Mouse (Mus musculus): ENCODE data around the gene Ubxn11. TPM values are rescaled to one million over a fixed set of nuclear protein-coding genes. Genes with fewer than 3 reads are reported as not detected.

Ubxn11 gene
- polyA plus RNA-seq, 1 experiment from 2014 or later = 2.9 TPM

DNA sequence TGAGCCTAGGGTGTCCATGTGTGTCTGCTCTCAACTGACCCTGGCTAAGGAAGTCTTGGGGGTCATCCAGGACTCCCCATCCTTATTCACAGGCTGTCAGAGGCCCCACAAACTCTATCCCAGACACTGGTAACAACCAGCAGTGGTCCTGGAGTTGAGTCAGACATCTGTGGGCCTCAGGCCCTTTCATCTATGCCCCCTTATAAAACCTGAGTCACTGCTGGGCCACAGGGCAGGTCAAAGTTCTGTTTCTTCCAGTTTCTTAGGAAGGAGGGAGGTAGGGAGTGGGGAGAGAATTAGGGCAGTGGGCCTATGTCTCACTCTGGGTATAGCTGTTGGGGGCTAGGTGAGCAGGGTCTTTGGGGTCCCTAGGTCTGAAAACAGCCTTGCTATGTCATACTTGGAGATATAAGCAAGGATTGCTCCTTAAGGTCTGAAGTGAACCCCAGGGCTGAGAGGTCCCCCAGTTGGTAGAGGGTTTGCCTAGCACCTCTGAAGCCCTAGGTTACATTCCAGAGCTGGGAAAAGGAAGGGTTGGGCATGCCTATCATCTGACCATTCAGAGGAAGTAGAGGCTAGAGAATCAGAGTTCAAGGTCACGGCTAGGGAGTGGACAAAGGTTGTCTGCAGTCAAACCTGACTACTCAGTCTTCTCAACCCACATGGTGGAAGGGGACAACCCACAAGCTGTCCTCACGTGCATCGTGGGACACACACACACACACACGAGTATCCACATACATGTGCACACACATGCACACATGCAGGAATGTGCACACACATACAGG, 33.4 kb upstream of the Ubxn11 start:
- H3K36me3 ChIP-seq = no peaks in the 10 kb centered on the region
- H3K27me3 ChIP-seq (ENCODE audit: insufficient read depth, poor library complexity, severe bottlenecking) = peaks cover 48% of the 10 kb centered on the region
- no peaks in the 10 kb centered on the region for H3K9me3 ChIP-seq
- H3K27ac ChIP-seq = no peak overlapping the region
- no peak for DNase-seq (ENCODE audit: low spot score)
- 85% methylated on average over 4 of the region's 4 CpGs for WGBS
- peaks cover 12% of the 10 kb centered on the region for H3K4me1 ChIP-seq
- H3K4me3 ChIP-seq = no peak overlapping the region

DNA sequence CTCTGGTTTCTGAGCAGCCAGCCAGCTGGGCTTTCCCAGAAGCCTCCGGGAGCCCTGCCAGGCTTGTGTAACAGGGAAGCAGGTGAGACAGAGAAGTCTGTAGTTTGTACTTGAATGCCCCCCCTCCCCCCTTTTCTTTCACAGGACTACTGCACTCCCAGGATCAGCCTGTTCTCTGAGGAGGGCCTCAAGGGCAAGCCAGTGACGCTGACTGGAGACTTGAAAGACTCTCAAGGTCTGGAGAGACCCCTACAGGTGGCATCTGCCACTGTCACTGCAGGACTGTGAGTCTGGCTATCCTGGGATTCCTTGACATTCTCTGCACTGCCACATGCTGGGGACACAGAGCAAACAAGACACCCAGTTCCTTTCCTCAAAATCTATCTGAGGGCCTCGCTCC, 23.7 kb upstream of the Ubxn11 start:
- H3K27ac ChIP-seq = peak overlapping the region; percentile 68
- peak; percentile 91 for DNase-seq (ENCODE audit: low spot score)
- H3K4me3 ChIP-seq = no peak overlapping the region
- peaks cover 39% of the 10 kb centered on the region for H3K27me3 ChIP-seq (ENCODE audit: insufficient read depth, poor library complexity, severe bottlenecking)
- peaks cover 22% of the 10 kb centered on the region for H3K4me1 ChIP-seq
- 25% methylated on average over 3 of the region's 3 CpGs for WGBS
- no peaks in the 10 kb centered on the region for H3K9me3 ChIP-seq
- no peaks in the 10 kb centered on the region for H3K36me3 ChIP-seq

DNA sequence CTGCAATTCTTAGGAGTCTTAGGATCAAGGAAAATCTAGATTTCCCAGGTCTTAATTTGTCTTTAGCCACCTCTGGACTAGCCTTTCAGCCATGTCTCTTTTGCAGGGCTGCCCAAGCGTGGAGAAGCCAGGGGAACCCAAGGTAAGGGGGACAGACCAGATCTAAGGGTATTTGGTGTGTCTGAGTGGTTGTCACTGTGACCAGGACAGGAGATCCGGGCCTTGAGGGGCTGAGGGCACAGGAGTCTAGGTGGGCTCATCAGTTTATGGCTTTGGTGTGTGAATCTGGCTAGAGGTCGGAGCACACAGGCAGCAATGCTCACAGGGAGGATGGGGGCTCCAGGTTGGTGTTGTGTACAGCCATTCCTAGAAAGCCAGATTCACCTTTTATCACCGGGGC, 21.7 kb upstream of the Ubxn11 start:
- no peaks in the 10 kb centered on the region for H3K9me3 ChIP-seq
- H3K4me3 ChIP-seq = no peak overlapping the region
- DNase-seq (ENCODE audit: low spot score) = no peak
- peaks cover 31% of the 10 kb centered on the region for H3K27me3 ChIP-seq (ENCODE audit: insufficient read depth, poor library complexity, severe bottlenecking)
- H3K27ac ChIP-seq = no peak overlapping the region
- H3K36me3 ChIP-seq = no peaks in the 10 kb centered on the region
- WGBS = 82% methylated on average over 4 of the region's 4 CpGs
- peaks cover 22% of the 10 kb centered on the region for H3K4me1 ChIP-seq

DNA sequence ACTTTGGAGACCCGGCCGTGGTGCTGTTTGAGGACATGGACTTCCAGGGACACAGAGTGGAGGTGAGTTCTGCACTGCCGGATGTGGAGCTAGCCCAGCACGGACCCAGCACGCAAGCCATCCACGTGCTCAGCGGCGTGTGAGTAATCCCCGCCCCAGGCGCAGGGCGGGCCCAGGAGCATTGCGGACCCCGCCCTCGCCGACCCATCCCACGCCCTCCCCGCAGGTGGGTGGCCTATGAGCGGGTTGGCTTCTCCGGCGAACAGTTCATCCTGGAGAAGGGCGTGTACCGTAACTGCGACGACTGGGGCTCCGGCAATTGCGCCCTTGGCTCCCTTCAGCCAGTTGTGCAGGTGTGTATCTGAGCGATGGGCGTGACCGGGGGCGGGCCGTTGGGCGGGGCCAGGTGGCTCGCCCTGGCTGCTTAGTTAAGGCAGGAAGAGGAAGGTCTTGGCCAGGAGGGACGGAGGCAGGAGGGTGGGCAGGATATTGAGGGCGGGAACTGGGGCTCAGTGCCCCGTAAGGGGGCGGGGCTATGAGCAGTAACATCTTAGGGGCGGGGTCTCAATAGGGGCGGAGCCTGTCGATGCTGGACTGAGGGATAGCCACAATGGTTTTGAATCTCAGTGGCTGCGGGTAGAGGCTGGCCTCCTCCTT, 20.5 kb upstream of the Ubxn11 start:
- Histone ChIP-seq H3K4me1 (peaks cover 22% of the 10 kb centered on the region), H3K4me3 (peak overlapping the region; percentile 67), H3K27me3 (ENCODE audit: insufficient read depth, poor library complexity, severe bottlenecking) (peaks cover 31% of the 10 kb centered on the region), H3K36me3 (no peaks in the 10 kb centered on the region), H3K9me3 (no peaks in the 10 kb centered on the region), H3K27ac (peak overlapping the region; percentile 37; the same call in 1 of the 2 replicates)
- DNase-seq (ENCODE audit: low spot score) = peak; percentile 93
- WGBS = 1% methylated on average over 41 of the region's 41 CpGs

DNA sequence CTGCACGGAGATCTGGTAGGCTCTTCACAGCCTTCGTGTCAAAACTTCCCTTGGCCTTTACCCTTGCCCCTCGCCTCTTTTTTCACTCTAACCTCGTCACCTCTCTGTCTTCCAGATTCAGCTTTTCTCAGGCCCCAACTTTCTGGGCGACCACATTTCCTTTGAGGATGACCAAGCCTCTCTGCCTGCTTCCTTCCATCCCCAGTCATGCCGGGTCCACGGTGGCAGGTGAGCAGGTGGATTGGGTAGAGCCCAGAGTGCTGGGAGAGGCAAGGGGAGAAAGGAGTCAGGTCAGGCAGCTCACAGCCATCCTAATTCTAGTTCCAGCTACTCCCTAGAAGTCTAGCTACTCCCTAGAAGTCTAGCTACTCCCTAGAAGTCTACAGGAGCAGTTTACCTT, 19.9 kb upstream of the Ubxn11 start:
- no peak for DNase-seq (ENCODE audit: low spot score)
- Histone ChIP-seq H3K9me3 (no peaks in the 10 kb centered on the region), H3K4me3 (peak overlapping the region; percentile 67), H3K4me1 (peaks cover 22% of the 10 kb centered on the region), H3K27me3 (ENCODE audit: insufficient read depth, poor library complexity, severe bottlenecking) (peaks cover 31% of the 10 kb centered on the region), H3K36me3 (no peaks in the 10 kb centered on the region), H3K27ac (0 out of 2 replicates have a peak overlapping the region, but pooled peaks have one; percentile 5)
- 24% methylated on average over 7 of the region's 7 CpGs for WGBS

DNA sequence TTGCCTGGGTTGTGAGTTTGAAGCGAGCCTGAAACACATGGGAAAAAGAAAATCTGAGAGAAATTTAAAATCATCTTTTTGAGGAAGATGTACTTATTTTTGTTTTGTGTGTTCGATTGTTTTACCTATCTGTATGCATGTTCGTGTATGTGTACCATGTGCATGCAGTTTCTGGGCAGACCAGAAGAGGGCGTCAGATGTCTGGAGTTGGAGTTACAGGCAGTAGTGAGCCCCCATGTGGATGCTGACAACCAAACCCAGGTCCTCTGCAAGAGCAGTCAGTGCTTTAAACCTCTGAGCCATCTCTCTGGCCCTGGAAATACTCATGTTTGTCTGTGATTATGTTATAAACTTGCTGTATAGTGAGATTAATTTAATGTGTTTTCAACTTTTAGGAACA, 17.4 kb upstream of the Ubxn11 start:
- no peaks in the 10 kb centered on the region for H3K36me3 ChIP-seq
- WGBS = 78% methylated on average over 4 of the region's 4 CpGs

DNA sequence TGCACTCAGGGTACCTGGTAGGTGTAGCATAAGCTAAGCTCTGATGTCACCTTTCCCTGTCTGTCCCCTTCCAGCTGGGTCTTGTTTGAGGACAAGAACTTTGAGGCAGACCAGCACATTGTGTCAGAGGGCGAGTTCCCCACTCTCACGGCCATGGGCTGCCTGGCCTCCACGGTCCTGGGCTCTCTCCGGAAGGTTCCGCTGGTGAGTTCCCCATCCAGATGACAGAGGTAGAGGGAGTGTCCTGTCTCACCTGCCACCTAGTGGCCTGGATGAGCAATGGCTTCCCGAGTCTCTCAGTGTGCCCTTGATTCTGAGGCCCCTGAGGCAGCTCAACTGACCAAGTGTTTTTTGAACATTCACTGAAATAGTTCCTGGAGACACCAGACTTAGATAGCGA, 15.0 kb upstream of the Ubxn11 start:
- Histone ChIP-seq H3K9me3 (no peaks in the 10 kb centered on the region), H3K4me3 (no peak overlapping the region), H3K27ac (no peak overlapping the region), H3K4me1 (peaks cover 8% of the 10 kb centered on the region), H3K36me3 (no peaks in the 10 kb centered on the region), H3K27me3 (ENCODE audit: insufficient read depth, poor library complexity, severe bottlenecking) (peaks cover 7% of the 10 kb centered on the region; the same call in 1 of the 2 replicates)
- DNase-seq (ENCODE audit: low spot score) = peak; percentile 79
- 42% methylated on average over 7 of the region's 7 CpGs for WGBS

More for the DNA sequence above, 17.4 kb upstream of the Ubxn11 start:
- Histone ChIP-seq H3K27ac (no peak overlapping the region), H3K27me3 (ENCODE audit: insufficient read depth, poor library complexity, severe bottlenecking) (peaks cover 29% of the 10 kb centered on the region), H3K4me3 (no peak overlapping the region), H3K4me1 (peaks cover 18% of the 10 kb centered on the region), H3K9me3 (no peaks in the 10 kb centered on the region)
- DNase-seq (ENCODE audit: low spot score) = no peak

DNA sequence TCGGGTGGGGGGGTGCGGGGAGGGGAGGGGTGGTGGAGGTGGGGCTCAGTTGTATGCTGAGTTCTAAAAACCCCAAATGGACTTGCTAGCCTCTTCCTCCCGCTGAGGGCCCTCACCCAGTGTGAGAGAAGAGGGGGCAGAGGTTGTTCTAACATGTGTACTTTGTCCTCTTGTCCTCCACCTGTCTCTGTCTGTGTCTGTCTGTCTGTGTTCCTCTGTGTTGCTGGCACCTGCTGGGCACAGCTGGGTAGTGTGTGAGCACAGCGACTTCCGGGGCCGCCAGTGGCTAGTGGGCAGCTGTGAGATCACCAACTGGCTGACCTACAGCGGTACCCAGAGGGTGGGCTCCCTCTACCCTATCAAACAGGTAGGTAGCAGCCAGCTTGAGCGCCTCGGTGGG, 13.3 kb upstream of the Ubxn11 start:
- H3K27ac ChIP-seq = no peak overlapping the region
- no peaks in the 10 kb centered on the region for H3K27me3 ChIP-seq (ENCODE audit: insufficient read depth, poor library complexity, severe bottlenecking)
- no peak overlapping the region for H3K4me3 ChIP-seq
- H3K36me3 ChIP-seq = no peaks in the 10 kb centered on the region
- no peaks in the 10 kb centered on the region for H3K9me3 ChIP-seq
- peaks cover 4% of the 10 kb centered on the region for H3K4me1 ChIP-seq
- WGBS = 74% methylated on average over 9 of the region's 9 CpGs
- no peak for DNase-seq (ENCODE audit: low spot score)

DNA sequence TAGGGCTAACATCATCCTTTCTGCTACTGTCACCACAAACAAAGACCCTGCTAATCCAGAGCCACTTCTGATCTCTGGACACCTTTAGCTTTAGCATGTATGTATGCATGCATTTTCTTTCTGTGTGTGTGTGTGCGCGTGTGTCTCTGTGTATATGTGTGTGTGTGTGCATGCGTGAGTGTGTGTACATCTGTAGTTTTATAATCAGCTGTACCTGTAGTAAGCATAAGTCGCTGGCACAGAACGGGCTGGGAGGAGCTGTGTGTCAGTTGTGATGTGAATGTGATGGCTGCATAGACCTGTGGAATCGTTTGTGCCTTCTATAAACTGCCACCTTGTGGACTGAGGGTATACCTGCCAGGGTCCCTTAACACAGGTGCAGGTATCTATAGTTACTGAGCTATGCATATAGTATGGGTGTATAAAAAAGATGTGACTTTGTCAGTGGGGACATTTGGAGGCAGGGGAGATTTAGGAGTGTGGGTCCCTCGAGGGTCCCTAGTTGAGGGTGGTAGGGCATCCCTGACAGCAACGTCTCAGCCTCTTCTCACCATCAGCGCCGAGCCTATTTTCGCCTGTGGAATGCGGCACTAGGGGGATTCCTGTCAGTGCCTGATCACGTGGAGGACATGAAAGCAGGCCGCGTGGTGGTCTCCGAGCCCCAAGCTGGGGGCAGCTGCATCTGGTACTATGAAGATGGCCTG, 11.7 kb upstream of the Ubxn11 start:
- no peaks in the 10 kb centered on the region for H3K27me3 ChIP-seq (ENCODE audit: insufficient read depth, poor library complexity, severe bottlenecking)
- no peaks in the 10 kb centered on the region for H3K9me3 ChIP-seq
- H3K27ac ChIP-seq = no peak overlapping the region
- H3K4me1 ChIP-seq = peaks cover 4% of the 10 kb centered on the region
- 58% methylated on average over 16 of the region's 16 CpGs for WGBS
- DNase-seq (ENCODE audit: low spot score) = no peak
- H3K4me3 ChIP-seq = no peak overlapping the region
- H3K36me3 ChIP-seq = no peaks in the 10 kb centered on the region

DNA sequence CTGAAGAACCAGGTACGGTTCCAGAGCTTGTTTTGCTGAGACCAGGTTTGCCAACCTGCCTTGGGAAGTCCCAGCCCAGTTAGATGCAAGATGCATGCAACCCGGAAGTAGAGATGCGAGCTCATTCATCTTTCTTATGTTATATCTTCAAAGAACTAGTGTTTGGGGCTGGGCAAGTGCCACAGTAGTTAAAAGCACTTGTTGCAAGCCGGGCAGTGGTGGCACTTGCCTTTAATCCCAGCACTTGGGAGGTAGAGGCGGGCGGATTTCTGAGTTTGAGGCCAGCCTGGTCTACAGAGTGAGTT, 11.2 kb upstream of the Ubxn11 start:
- peaks cover 4% of the 10 kb centered on the region for H3K4me1 ChIP-seq
- H3K4me3 ChIP-seq = no peak overlapping the region
- H3K27me3 ChIP-seq (ENCODE audit: insufficient read depth, poor library complexity, severe bottlenecking) = no peaks in the 10 kb centered on the region
- H3K36me3 ChIP-seq = no peaks in the 10 kb centered on the region
- DNase-seq (ENCODE audit: low spot score) = no peak
- H3K27ac ChIP-seq = no peak overlapping the region
- no peaks in the 10 kb centered on the region for H3K9me3 ChIP-seq
- WGBS = 83% methylated on average over 6 of the region's 6 CpGs

DNA sequence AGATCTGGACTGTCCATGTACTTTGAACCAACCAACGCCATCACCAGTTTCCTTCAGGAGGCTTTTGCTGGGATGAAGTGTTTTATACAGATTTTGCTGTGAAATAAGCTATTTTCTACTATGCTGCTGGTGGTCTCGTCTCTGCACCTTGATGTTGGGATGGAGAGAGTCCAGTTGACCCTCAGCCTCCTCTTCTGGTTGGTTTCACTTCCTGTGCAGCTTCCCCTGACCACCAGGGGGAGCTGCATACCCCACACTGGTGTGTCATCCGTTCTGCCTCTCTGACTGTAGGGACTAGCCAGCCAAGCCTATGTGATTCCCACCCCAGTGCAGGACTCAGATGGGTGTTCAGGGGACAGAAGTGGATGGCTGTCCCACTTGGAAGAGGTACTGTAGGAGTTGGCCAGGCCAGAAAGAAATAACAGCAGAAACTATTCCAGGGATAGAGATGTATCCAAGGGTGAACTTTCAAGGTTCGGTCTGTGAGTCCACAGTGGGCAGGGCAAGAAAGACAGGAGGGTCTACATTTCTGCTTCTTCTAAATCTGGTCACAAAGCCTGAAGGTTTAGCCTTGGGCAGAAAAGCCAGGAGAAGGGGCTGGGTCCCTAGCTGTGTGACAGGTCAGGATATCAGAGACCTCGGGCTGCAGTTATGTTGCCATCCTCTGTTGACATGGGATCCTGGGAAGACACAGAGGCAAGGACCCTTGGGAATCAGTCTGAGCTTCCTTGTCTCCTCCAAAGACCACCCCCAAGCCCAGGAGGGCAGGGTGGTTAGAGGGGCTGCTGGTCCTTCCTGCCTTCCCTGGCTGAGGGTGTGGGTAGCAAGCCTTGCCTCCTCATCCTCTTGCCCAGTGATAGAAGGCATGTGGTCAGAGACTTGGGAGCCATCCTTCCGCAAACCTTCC, 9.7 kb upstream of the Ubxn11 start:
- no peaks in the 10 kb centered on the region for H3K9me3 ChIP-seq
- no peaks in the 10 kb centered on the region for H3K36me3 ChIP-seq
- peaks cover 4% of the 10 kb centered on the region for H3K4me1 ChIP-seq
- no peak for DNase-seq (ENCODE audit: low spot score)
- no peak overlapping the region for H3K4me3 ChIP-seq
- 69% methylated on average over 6 of the region's 6 CpGs for WGBS
- H3K27me3 ChIP-seq (ENCODE audit: insufficient read depth, poor library complexity, severe bottlenecking) = no peaks in the 10 kb centered on the region
- no peak overlapping the region for H3K27ac ChIP-seq

DNA sequence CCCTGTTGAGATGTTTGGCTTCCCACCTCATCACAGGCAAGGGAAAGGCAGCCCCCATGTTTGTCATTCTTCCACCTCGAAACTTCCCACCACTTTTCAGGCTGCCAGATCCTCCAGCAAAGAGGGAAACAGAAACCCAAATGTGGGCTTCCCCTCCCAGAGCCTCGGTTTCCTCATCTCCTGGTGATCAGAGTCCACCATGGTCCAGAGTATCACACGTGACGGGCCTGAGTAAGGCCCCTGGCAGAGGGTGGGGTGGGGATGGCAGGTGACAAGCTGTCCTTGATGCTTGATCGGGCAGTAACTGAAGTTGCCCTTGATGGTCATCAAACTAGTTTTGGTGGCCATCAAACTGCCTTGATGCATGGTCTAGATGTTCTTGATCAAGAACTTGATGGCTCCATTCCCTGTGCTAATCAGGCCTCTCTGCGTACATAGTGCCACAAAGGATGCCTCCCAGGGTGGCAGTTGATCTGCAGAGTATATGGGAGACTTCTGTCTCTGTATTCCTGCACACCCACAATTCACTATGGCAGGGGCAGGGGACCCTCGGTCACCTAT, 8.3 kb upstream of the Ubxn11 start:
- 81% methylated on average over 7 of the region's 7 CpGs for WGBS
- Histone ChIP-seq H3K27ac (no peak overlapping the region), H3K27me3 (ENCODE audit: insufficient read depth, poor library complexity, severe bottlenecking) (no peaks in the 10 kb centered on the region), H3K4me3 (no peak overlapping the region), H3K4me1 (peaks cover 10% of the 10 kb centered on the region), H3K36me3 (no peaks in the 10 kb centered on the region), H3K9me3 (no peaks in the 10 kb centered on the region)
- no peak for DNase-seq (ENCODE audit: low spot score)
